Mouse (Mus musculus) kidney, adult 2 months (tissue): ENCODE results near the gene Fkbp5.

Experiments
- CTCF ChIP-seq: fragments of 200-500 bp; conservative IDR thresholded peaks from 2 replicates; pipeline ENCODE4 v1.5.1; 2011; ENCODE audit warnings: low read depth, mild to moderate bottlenecking, control low read depth, low read length, moderate library complexity, mixed read lengths; ENCODE audit not compliant: insufficient read depth, insufficient read length
- POLR2A ChIP-seq: fragments of 200-500 bp; IDR thresholded peaks from one replicate; pipeline ENCODE4 v1.6.1; 2011; ENCODE audit warnings: low read depth, low read length, control low read depth

DNA sequence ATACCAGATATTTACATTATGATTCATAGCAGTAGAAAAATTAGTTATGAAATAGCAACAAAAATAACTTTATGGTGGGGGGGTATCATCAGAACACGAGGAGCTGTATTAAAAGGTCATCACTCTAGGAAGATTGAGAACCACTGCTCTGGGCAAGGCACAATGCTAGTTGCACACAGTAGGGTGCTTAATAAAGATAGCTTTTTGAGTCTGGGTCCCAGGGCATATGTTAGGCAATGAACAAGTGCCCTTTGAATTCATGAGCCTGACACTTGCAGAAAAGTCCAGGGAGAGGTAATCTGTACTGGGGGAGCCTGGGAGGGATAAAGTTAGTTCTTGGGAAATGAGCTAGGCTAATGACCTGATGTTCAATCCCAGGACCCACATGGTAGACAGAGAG is 4.0 kb downstream of the Fkbp5 start:
- no peak for TF ChIP-seq CTCF
- no peak for TF ChIP-seq POLR2A
